Mouse (Mus musculus): ENCODE data around the gene S100a10. TPM values are rescaled to one million over a fixed set of nuclear protein-coding genes. Genes with fewer than 3 reads are reported as not detected.

Gene S100a10
- polyA plus RNA-seq (2011; ENCODE audit: insufficient read length, low read depth, missing spikeins): 373 and 491 TPM in 2 replicates

- H3K4me1 ChIP-seq (ENCODE audit: control insufficient read depth, insufficient read depth, low read length): peaks cover 24% of the 10 kb centered on the region
- peak; percentile 93 for TF ChIP-seq POLR2A (IDR thresholded peaks at IDR 0.05; ENCODE audit: low read depth, low read length)
- no peak for TF ChIP-seq CTCF (IDR thresholded peaks at IDR 0.05; ENCODE audit: borderline replicate concordance, insufficient read depth, low read length)
- H3K4me3 ChIP-seq (ENCODE audit: insufficient read depth, low read length): peak within 1 kb of the TSS; percentile 93
- peak within 1 kb of the TSS; percentile 88 for H3K27ac ChIP-seq (ENCODE audit: insufficient read depth, low read length)
Measured at GRCm38 (mm10) chr3:93554981-93555877, at the start of gene S100a10. S100a10 (plus strand) TSS chr3:93555080.

- no peak for TF ChIP-seq POLR2A (IDR thresholded peaks at IDR 0.05; ENCODE audit: low read depth, low read length)
- TF ChIP-seq CTCF (IDR thresholded peaks at IDR 0.05; ENCODE audit: borderline replicate concordance, insufficient read depth, low read length): no peak
- H3K4me3 ChIP-seq (ENCODE audit: insufficient read depth, low read length): no peak overlapping the region
- H3K27ac ChIP-seq (ENCODE audit: insufficient read depth, low read length): no peak overlapping the region
- H3K4me1 ChIP-seq (ENCODE audit: control insufficient read depth, insufficient read depth, low read length): 0 out of 2 replicates have a peak, but pooled peaks cover 7% of the 10 kb centered on the region
Measured at GRCm38 (mm10) chr3:93505960-93506863, 48.7 kb upstream of the S100a10 start.

DNA sequence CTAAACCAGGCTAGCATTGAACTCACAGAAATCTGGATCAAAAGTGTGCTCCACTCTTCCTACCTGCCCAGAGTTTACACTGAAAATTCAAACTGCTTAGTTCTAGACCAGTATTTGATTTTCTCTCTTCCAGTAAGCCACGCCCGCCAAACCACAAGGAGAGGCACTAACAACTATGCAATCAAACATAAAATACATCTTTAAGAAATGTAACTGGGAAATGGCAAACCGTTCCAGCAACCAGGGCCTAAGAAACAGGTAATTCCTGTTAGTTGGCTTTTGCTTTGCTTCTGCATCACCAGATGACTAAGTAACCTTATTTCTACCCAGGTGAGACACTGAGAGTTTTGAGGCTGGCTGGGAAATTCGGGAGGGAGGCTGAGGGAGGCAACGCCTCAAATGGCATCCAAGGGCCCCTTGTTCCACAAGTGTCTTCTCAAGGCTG is 48.0 kb upstream of the S100a10 start:
- Histone ChIP-seq H3K4me3 (ENCODE audit: insufficient read depth, low read length) (no peak overlapping the region), H3K27ac (ENCODE audit: insufficient read depth, low read length) (no peak overlapping the region), H3K4me1 (ENCODE audit: control insufficient read depth, insufficient read depth, low read length) (0 out of 2 replicates have a peak, but pooled peaks cover 4% of the 10 kb centered on the region)
- TF ChIP-seq POLR2A (IDR thresholded peaks at IDR 0.05; ENCODE audit: low read depth, low read length): no peak
- TF ChIP-seq CTCF (IDR thresholded peaks at IDR 0.05; ENCODE audit: borderline replicate concordance, insufficient read depth, low read length): no peak

DNA sequence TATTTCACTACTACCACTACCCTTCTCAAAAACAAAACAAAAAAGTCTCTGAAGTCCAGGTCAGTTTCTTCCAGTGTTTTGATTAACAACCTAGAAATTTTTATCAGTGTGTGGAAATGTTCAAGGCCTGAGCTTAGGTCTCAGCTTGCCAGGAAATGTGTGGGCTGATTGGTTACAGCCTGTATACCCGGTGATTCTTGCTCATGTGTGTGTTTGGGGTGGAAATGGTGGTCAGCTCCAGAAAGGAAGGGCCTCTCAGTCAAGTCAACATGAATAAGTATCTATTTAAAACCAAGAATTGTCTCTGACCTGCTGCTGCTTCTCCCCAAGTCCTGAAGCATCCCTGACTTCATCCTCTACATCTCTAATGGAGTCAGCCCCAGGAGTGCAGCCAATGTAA is 45.6 kb upstream of the S100a10 start:
- TF ChIP-seq POLR2A (IDR thresholded peaks at IDR 0.05; ENCODE audit: low read depth, low read length) (no peak), CTCF (IDR thresholded peaks at IDR 0.05; ENCODE audit: borderline replicate concordance, insufficient read depth, low read length) (no peak)
- Histone ChIP-seq H3K4me1 (ENCODE audit: control insufficient read depth, insufficient read depth, low read length) (0 out of 2 replicates have a peak, but pooled peaks cover 4% of the 10 kb centered on the region), H3K4me3 (ENCODE audit: insufficient read depth, low read length) (no peak overlapping the region), H3K27ac (ENCODE audit: insufficient read depth, low read length) (no peak overlapping the region)

DNA sequence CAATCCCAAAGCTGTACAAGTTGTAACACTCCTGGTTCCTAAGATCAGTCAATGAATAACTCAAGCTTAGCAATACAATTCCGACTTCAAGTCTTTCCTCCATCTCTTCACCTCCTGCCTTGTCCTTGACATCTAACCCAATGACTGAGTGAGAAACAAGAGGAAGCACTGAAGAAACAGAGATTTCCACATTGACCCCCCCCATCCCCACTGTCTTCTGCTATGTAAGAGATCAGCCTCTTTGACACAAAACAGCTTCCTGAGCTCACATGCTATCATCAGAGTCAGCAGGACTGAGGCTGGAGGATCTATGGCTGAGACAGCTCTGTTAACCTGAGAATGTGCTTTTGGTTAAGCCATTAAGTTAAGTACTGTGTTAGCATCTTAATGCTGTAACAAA is 43.8 kb upstream of the S100a10 start:
- Histone ChIP-seq H3K4me3 (ENCODE audit: insufficient read depth, low read length) (no peak overlapping the region), H3K4me1 (ENCODE audit: control insufficient read depth, insufficient read depth, low read length) (no peaks in the 10 kb centered on the region), H3K27ac (ENCODE audit: insufficient read depth, low read length) (no peak overlapping the region)
- no peak for TF ChIP-seq POLR2A (IDR thresholded peaks at IDR 0.05; ENCODE audit: low read depth, low read length)
- TF ChIP-seq CTCF (IDR thresholded peaks at IDR 0.05; ENCODE audit: borderline replicate concordance, insufficient read depth, low read length): no peak

GRCm38 (mm10) chr3:93511801-93512200 is 43.1 kb upstream of the S100a10 start:
- H3K4me1 ChIP-seq (ENCODE audit: control insufficient read depth, insufficient read depth, low read length): peaks cover under 1% of the 10 kb centered on the region; the same call in 1 of the 2 replicates
- H3K4me3 ChIP-seq (ENCODE audit: insufficient read depth, low read length): no peak overlapping the region
- TF ChIP-seq POLR2A (IDR thresholded peaks at IDR 0.05; ENCODE audit: low read depth, low read length) (no peak), CTCF (IDR thresholded peaks at IDR 0.05; ENCODE audit: borderline replicate concordance, insufficient read depth, low read length) (no peak)

DNA sequence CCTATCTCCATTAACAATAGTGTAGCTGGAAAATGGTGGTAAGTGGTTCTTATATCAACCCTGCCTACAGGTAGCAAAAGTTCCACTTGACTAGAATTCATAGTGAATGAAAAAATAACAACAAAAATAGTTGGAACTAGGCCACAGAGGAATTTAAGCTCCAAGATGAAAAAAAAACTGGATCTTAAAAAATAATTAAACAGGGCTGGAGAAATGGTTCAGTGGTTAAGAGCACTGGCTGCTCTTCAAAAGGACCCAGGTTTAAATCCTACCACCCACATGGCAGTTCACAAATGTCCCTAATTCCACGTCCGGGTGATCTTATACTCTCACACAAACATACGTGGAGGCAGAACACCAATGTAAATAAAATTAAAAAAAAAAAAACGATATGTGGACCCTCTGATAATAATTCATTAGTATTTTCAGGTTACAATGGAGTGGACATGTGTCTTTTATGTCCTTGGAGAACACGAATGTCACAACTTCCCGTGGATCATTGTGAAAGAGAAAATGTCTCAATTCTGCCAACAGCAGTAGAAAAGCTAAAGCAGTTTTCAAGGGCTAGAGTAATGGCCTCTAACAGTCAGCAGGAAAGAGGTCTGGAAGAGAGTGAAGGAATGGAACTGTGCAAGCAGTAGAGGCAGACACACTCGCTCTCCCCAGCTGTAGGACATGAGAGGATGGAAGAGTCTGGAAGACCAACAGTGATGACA is 42.3 kb upstream of the S100a10 start:
- H3K27ac ChIP-seq (ENCODE audit: insufficient read depth, low read length): no peak overlapping the region
- H3K4me3 ChIP-seq (ENCODE audit: insufficient read depth, low read length): no peak overlapping the region
- peaks cover 5% of the 10 kb centered on the region; the same call in 1 of the 2 replicates for H3K4me1 ChIP-seq (ENCODE audit: control insufficient read depth, insufficient read depth, low read length)
- TF ChIP-seq POLR2A (IDR thresholded peaks at IDR 0.05; ENCODE audit: low read depth, low read length): no peak
- no peak for TF ChIP-seq CTCF (IDR thresholded peaks at IDR 0.05; ENCODE audit: borderline replicate concordance, insufficient read depth, low read length)

More at GRCm38 (mm10) chr3:93511801-93512200, 43.1 kb upstream of the S100a10 start:
- H3K27ac ChIP-seq (ENCODE audit: insufficient read depth, low read length): no peak overlapping the region

- TF ChIP-seq POLR2A (IDR thresholded peaks at IDR 0.05; ENCODE audit: low read depth, low read length) (no peak), CTCF (IDR thresholded peaks at IDR 0.05; ENCODE audit: borderline replicate concordance, insufficient read depth, low read length) (no peak)
Measured at GRCm38 (mm10) chr3:93514628-93515027, 40.3 kb upstream of the S100a10 start.

GRCm38 (mm10) chr3:93517343-93517742 is 37.5 kb upstream of the S100a10 start:
- TF ChIP-seq CTCF (IDR thresholded peaks at IDR 0.05; ENCODE audit: borderline replicate concordance, insufficient read depth, low read length): no peak
- no peak for TF ChIP-seq POLR2A (IDR thresholded peaks at IDR 0.05; ENCODE audit: low read depth, low read length)
- H3K27ac ChIP-seq (ENCODE audit: insufficient read depth, low read length): no peak overlapping the region
- H3K4me1 ChIP-seq (ENCODE audit: control insufficient read depth, insufficient read depth, low read length): peaks cover 13% of the 10 kb centered on the region; the same call in 1 of the 2 replicates
- H3K4me3 ChIP-seq (ENCODE audit: insufficient read depth, low read length): no peak overlapping the region

More at GRCm38 (mm10) chr3:93514628-93515027, 40.3 kb upstream of the S100a10 start:
- Histone ChIP-seq H3K4me3 (ENCODE audit: insufficient read depth, low read length) (no peak overlapping the region), H3K27ac (ENCODE audit: insufficient read depth, low read length) (no peak overlapping the region), H3K4me1 (ENCODE audit: control insufficient read depth, insufficient read depth, low read length) (peaks cover 9% of the 10 kb centered on the region; the same call in 1 of the 2 replicates)
